Mouse (Mus musculus) B cell, adult 2 months (primary cell): ENCODE measurements around the gene Ephb4.
A peak's percentile ranks its signal among the peaks of the same experiment; 100 is the strongest.

ENCODE experiments used
- DNase-seq, 2 experiments: peaks; one replicate each; pipeline ENCODE4 v3.0.0; 2022

Gene Ephb4

DNA sequence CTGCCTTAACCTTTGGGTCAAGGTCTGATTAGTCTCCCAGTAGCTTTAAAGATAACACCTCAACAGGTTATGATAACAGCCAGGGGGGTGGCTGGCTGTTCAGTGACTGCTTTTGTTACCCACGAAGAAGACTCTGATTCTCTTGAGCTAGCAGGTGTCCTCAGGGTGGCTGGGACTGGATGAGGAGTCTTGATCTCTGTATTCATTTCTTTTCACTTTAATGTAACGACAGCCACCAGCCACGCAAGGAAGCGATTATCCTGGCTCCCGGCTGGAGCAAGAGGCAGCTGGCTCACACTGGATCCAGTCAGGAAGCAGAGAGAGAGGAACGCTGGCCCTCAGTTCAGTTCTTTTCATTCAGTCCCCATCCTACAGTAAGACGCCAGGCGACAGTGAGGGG, 12.7 kb upstream of the Ephb4 start:
- DNase-seq, result no peak

- DNase-seq, result peak; percentile 74 to 78
Observed at GRCm38 (mm10) chr5:137338256-137338655, 11.7 kb upstream of the Ephb4 start.

GRCm38 (mm10) chr5:137338663-137339289, 11.1 kb upstream of the Ephb4 start:
- peak in 1 of 2 experiments; percentile 14 for DNase-seq

GRCm38 (mm10) chr5:137339290-137339979, 10.5 kb upstream of the Ephb4 start:
- peak in 1 of 2 experiments; percentile 7 for DNase-seq

- no peak for DNase-seq
Observed at GRCm38 (mm10) chr5:137340222-137340621, 9.7 kb upstream of the Ephb4 start.

GRCm38 (mm10) chr5:137342407-137343012, 7.4 kb upstream of the Ephb4 start:
- DNase-seq, result no peak

GRCm38 (mm10) chr5:137343412-137343811, 6.5 kb upstream of the Ephb4 start:
- no peak for DNase-seq

GRCm38 (mm10) chr5:137343869-137344268, 6.0 kb upstream of the Ephb4 start:
- DNase-seq, result peak; percentile 10 to 24

DNA sequence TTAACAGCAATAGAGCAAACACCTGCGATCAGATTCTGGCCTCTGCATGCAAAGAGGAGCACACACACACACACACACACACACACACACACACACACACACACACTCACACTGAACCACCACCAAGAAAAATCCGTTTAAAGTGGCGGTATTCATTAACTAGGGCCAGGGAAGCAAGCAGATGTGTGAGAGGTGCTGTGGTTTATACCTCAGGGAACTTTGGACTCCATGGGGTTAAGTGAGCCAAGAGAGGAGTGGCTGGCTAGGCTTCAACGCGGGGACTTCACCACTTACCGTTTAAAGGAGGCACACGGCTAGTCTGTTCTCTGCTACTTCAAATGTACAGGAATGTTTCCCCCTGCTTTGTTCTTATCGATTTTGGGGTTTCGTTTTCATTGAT, 4.1 kb upstream of the Ephb4 start:
- no peak for DNase-seq

DNA sequence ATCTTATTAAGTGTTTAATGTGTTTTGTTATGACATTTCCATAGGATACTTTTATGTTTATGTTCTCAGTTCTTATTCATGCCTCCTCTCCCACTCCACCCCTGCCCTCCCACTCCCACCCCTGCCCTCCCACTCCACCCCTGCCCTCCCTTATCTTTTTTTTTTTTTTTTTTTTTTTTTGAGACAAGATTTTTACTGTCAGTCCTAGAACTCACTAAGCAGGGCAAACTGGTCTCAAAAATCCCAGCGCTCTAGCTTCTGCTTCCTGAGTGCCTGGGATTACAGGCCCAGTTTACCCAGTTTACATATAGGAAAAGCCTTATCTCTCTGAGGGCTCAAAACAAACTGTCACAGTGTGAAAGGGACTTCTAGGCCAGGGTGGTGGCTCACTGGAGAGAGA, 3.5 kb upstream of the Ephb4 start:
- DNase-seq, result no peak

DNA sequence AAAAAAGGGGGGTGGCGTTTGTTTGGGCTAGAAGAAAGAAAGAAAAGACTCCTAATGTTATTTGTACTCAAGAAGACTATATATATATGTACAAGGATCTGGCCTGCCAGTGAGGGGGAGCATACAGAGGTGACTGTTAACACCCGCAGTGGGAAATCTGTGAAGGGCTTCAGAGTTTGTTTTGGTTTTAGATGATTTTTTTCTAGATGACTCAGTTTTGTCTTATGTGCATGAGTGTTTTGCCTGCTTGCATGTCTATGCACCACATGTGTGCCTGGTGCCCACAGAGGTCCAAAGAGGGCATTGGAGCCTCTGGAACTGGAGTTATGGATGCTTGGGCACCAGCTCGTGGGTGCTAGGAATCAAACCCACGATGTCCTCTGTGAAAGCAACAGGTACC, 2.9 kb upstream of the Ephb4 start:
- DNase-seq, result no peak

- no peak for DNase-seq
Observed at GRCm38 (mm10) chr5:137347856-137348255, 2.1 kb upstream of the Ephb4 start.

- no peak for DNase-seq
Observed at GRCm38 (mm10) chr5:137348482-137349383, 1.2 kb upstream of the Ephb4 start.

DNA sequence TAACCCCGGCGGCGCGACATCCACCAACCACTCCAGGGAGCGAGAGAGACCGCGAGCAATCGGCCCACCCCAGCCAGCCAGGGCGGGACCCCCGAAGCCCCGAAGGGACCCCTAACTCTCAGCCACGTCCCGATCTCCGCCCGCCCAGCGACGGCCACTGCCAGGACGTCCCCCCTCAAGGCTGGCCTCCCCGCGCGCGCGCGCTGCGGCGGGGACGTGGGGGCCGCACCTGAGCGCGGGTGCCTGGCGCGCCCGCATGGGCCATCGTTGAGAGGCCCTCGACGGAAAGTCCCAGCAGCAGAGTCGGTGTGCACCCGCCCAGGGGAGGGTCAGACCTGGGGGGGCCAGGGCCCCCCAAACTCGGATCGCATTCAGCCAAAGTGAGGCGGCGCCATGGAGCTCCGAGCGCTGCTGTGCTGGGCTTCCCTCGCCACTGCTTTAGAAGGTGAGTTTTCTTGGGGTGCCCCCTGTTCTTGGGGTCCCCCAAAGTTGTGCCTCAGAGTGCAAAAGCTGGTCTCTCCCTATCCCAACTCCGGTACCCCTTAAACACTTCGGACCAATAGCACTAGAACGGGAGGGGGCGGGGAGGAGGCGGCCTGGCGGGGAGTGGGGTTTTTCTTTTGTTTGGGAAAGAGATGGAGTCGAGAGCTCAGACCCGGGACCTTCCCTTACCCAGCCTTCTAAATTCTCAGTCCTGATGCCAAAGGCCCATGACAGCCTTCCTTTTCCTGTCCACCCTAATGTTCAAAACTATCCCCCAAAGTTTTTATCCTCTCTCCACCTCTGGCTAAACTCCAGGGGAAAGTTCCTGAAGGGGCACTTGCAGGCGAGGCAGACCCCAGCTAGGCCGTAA, 522 bp downstream of the Ephb4 start:
- no peak for DNase-seq

DNA sequence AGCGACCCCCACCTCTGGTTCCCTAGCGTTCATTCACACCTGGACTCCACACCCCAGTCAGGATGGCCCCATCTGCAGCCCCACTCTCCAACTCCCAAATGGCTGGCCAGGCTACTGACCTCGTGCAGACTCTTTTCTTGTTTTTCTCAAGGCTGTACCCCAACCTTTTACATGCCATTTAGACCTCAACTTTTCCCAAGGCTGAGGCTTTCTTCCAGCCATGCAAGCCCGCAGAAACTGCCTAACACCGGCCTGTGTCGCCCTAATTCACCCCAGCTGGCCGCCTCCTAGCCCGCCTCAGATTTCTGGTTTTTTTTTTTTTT, 1.1 kb downstream of the Ephb4 start:
- DNase-seq, result no peak

DNA sequence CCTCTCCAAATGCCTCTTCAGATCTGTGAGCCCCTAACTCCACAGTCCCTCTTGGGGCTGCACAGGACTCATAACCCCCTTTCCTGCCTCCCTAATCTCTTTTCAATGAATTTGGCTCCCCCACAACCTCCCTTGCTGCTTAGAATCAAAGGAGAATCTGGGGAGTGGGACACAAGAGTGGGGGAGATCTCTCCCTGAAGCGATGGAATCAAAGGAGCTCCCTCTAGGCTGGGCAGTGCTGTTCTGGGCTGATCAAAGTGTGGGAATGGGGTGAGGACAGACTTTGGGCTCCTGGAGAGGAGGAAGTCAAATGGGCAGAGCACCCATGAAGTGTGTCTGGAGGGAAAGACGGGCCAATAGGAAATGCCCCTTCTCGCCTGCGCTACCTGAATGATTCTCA, 1.5 kb downstream of the Ephb4 start:
- no peak for DNase-seq

DNA sequence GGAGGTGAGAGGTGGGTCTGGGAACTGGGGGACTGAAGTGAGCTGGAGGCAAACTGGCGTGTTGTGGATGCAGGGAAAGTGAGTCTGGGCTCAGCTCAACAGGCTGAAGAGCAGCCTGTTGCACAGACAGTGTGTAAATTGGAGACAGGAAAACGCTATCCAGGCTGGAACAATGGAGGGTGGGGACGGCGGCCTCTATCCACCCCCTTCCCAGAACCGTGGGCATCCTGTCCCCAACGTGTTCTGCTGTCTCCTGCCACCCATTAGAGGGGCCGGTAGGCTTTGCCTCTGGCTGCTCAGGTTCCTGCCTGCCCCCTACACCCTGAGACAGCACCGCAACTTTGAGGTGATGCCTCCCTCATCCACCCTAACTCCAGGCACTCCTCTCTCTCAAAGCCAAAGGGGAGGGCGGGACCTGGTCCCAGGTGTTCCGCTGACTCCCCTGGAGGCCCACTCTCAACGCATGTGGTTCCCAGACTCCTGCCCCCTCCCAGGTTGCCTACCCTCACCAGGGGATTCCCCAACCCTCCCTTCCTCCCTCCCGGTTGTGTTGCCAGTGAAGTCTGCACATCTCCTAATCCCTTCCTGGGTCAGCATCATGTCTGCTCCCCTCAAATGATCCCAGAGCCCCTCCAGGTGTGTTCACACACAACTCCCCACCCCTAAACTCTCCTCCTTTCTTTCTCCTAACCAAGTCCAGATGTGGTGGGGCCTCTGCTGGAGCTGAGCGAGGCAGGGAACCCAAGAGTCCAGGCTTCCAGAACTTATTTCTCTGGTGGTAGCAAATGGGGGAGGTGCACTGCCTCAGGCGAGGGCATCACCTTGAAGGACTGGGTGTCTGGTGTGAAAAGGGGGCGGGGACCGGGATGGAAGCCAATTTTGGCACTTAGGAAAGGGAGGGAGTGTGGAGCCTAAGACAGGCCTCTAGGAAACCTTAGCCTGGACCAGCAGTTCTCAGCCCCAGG, 2.4 kb downstream of the Ephb4 start:
- no peak for DNase-seq

GRCm38 (mm10) chr5:137354091-137354490, 4.2 kb downstream of the Ephb4 start:
- no peak for DNase-seq

DNA sequence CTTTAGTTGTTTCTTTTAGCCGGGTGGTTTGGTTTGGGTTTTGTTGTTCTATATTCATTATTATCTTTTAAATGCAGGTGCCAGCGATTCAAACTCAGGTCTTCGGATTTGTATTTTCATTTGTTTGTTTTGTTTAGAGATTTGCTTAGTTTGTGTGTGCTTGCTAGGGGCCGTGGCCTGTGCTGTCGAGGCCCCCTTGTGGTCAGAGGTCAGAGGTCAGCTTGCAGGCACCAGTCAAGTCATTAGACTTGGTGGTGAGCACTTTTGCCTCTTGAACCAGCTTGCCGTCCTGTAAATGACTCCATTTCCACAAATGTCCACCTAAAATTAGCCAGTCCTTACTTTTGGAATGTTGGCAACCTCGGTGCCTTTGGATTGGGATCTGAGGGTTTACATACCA, 8.5 kb downstream of the Ephb4 start:
- no peak for DNase-seq

DNA sequence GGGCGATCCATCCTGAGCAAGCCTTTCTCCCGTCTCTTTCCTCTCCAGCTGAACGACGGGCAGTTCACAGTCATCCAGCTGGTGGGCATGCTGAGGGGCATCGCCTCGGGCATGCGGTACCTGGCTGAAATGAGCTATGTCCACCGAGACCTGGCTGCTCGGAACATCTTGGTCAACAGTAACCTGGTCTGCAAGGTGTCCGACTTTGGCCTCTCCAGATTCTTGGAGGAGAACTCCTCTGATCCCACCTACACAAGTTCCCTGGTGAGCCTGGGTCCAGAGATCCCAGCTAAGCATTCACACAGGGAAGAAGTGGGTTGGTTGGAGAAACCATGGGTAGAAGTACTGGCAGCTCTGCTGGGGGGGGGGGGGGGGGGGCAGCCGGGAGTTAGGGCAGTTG, 19.8 kb downstream of the Ephb4 start:
- DNase-seq, result no peak

GRCm38 (mm10) chr5:137373371-137373950, 23.6 kb downstream of the Ephb4 start:
- DNase-seq, result no peak
